Mouse (Mus musculus): ENCODE results near the gene Gm49394.

GRCm38 (mm10) chr7:142714783-142715498, 45.2 kb upstream of the Gm49394 start:
- TF ChIP-seq CTCF (IDR thresholded peaks at IDR 0.05; ENCODE audit: extremely low read depth, insufficient read length, insufficient replicate concordance, low read depth, low read length) (peak; percentile 47; the same call in 1 of the 2 replicates), POLR2A (IDR thresholded peaks at IDR 0.05; ENCODE audit: low read depth, low read length) (no peak)
